Mouse (Mus musculus) spleen, embryonic (tissue): ENCODE results near the gene Gm10670.
"Not testable (repeated sequence)": the region's sequence is repeated elsewhere in the genome, so short reads cannot be mapped to it uniquely, and the experiment has no call there.

Experiments
- CTCF ChIA-PET: fragments of 350-600 bp; sonication (Branson Sonifier 250); formaldehyde crosslinking; loops from one replicate; lab custom pipeline; 2022; lab: Charles Lee

The Gm10670 gene

GRCm38 (mm10) chr7:20474825-20475224 lies at the start of gene Gm10670:
Gm10670 (minus strand) TSS chr7:20474925.
- CTCF ChIA-PET: not testable (repeated sequence)

GRCm38 (mm10) chr7:20510434-20510833 lies 35.7 kb upstream of the Gm10670 start, which contains the start of gene Vmn1r103:
Vmn1r103 (minus strand) TSS chr7:20510534.
- CTCF ChIA-PET: not testable (repeated sequence)

- CTCF ChIA-PET: not testable (repeated sequence)
Measured at GRCm38 (mm10) chr7:20442493-20442892, 32.2 kb downstream of the Gm10670 start, which contains the start of gene Vmn1r101. Vmn1r101 (minus strand) TSS chr7:20442593.
